Mouse (Mus musculus): Measurements from ENCODE around the gene Rassf5. TPM values are rescaled to one million over a fixed set of nuclear protein-coding genes. Genes with fewer than 3 reads are reported as not detected.

Rassf5 gene
- polyA plus RNA-seq, 1 experiment = not detected

DNA sequence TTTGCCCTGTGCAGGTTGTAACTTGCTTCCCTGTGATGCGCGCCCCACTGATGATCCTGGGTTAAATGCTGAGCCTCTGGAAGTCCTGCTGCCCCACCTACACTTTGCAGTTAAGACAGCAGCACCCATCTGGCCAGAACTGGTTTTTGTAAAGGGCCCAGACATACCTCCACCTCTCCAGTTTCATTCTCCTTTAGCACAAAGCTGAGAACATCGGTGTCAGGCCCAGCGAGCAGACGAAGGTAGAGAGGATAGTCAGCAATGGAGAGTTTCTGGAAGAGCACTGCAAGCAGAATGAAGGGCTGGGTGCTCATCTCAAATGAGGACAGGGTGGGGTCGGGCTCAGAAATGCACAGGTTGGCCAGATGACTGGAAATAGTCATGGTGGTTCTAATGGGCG is 64.7 kb downstream of the Rassf5 start:
- TF ChIP-seq GATA1 (IDR thresholded peaks at IDR 0.05; ENCODE audit: low read length) = no peak

DNA sequence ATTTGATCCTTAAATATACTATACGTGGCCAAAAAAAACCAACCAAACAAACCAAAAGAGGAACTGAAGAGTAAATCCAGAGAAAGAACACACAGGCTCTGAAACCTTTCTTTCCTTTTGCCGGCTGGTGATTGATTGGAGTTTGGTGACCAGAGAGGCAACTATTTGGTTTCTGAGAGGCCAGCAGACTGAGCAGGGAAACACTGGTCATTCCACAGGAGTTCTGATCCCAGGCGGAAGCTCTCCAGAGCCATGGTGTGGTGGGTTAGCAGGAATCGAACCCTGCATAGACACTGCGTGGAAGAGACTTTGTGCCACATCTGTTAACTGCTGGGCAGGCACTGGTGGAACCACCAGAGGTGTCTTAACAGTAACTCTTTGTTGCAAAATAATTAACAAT is 67.0 kb downstream of the Rassf5 start:
- TF ChIP-seq GATA1 (IDR thresholded peaks at IDR 0.05; ENCODE audit: low read length) = no peak

DNA sequence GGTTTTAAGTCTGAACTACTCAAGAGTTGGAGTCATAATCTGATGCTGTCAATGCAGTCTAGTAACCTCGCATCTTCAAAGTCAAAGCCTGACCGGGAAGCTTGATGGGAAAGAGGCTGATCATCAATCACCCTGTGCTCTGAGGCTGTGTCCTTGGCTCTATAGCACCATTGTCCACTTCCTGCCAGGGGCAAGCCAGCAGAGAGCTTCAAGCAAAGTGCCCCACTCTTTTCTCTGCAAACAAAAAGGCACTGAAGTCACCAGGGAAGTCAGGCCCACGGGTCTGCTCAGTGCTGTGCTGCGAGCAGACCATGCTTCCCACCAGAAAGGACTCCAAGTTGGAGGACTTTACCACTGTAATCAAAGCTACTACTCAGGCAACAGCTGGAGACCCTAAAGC is 67.8 kb downstream of the Rassf5 start:
- TF ChIP-seq GATA1 (IDR thresholded peaks at IDR 0.05; ENCODE audit: low read length) = no peak

- no peak for TF ChIP-seq GATA1 (IDR thresholded peaks at IDR 0.05; ENCODE audit: low read length)
Measured at GRCm38 (mm10) chr1:131175819-131176218, 69.2 kb downstream of the Rassf5 start.

DNA sequence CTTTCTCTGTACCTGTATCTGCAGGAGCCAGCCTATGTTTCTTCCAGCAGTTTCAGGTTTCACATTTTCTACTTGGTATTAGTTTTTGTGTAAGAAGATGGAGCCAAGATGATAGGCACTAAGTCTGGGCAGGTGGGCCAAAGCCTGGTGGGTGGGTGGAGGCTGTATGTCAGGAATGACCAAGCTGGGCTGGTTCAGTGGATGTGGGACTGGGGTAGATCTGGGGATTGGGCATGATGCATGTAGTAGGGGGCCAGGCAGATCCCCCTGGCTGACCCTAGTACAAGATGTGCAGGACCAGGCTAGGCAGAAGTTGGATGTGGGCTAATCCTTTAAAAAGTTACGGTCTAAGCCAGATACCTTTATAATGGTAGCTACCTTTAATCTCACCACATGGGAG is 69.9 kb downstream of the Rassf5 start:
- no peak for TF ChIP-seq GATA1 (IDR thresholded peaks at IDR 0.05; ENCODE audit: low read length)

GRCm38 (mm10) chr1:131174299-131174861 is 70.7 kb downstream of the Rassf5 start:
- no peak for TF ChIP-seq GATA1 (IDR thresholded peaks at IDR 0.05; ENCODE audit: low read length)

GRCm38 (mm10) chr1:131173809-131174208 is 71.2 kb downstream of the Rassf5 start:
- no peak for TF ChIP-seq GATA1 (IDR thresholded peaks at IDR 0.05; ENCODE audit: low read length)

DNA sequence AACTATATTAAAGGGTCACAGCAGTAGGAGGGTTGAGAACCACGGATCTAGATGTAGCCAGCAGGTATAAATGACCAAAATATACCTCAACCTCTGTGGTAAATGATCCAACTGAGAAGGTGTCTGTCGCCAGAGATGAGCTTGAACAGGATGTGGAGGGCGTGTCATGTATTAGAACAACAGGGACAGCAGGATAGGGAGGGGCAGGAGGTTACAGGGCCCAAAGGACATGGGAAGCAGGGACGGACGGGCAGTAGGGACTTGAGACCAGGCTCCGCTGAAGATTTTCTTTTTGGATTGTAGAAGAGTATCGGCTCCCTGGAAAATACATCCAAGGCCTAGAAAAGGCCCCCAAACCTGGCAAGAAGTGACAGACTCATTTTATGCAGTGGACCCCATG is 72.1 kb downstream of the Rassf5 start:
- TF ChIP-seq GATA1 (IDR thresholded peaks at IDR 0.05; ENCODE audit: low read length) = no peak

DNA sequence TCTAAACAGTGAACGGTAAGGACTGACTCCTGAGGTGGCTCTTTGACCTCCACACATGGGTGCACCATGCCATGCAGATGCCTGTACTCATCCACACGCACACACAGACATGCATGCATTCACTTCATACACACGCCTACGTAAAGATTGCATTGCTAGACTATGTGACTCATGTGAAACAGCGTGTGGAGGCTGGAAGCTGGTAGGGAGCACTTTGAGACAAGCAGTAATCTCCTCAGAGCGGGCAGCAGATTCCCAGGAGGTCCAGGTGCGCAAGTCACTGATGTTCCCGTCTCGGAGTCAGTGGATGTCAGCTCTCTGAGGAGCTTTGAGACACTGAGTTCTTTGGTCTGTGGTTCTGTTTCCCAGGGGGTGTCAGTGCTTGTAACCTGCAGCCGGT is 77.4 kb downstream of the Rassf5 start:
- no peak for TF ChIP-seq GATA1 (IDR thresholded peaks at IDR 0.05; ENCODE audit: low read length)

DNA sequence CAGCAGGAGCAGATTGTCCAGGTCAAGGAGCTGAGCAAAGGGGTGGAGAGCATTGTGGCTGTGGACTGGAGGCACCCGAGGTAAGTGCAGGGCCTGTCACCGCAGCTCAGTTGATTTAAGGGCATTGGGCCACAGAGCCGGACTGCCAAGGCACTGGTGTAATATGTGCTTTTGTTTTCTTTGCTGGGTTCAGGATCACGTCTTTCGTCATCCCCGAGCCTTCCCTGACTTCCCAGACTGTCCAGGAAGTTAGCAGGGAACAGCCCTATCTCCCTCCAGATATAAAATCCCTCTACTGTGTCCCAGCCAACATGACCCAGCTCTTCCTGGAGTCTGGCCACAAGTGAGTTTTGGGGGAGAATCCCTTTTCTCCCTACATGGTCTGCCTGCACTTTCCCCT is 80.6 kb downstream of the Rassf5 start:
- no peak for TF ChIP-seq GATA1 (IDR thresholded peaks at IDR 0.05; ENCODE audit: low read length)

DNA sequence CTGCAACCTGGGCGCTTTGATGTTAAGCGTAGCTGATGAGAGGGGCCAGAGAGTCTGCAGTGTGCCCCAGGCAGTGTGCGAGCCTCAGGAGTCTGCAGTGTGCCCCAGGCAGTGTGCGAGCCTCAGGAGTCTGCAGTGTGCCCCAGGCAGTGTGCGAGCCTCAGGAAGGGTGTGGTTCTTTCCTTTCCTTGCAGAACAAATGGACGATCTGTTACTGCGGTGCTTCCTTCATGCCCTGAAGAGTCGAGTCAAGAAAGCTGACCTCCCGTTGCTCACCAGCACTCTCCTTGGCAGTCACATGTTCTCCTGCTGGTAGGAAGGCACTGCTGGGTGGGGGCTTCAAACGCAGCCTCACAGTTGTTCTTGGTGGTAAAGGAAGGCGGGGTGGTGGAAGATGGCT is 84.0 kb downstream of the Rassf5 start:
- TF ChIP-seq GATA1 (IDR thresholded peaks at IDR 0.05; ENCODE audit: low read length) = no peak

GRCm38 (mm10) chr1:131155456-131155855 is 89.6 kb downstream of the Rassf5 start:
- no peak for TF ChIP-seq GATA1 (IDR thresholded peaks at IDR 0.05; ENCODE audit: low read length)

GRCm38 (mm10) chr1:131153018-131153629 is 91.9 kb downstream of the Rassf5 start, which contains the start of gene Eif2d:
TSS of gene Eif2d (plus strand) at chr1:131153181.
- no peak for TF ChIP-seq GATA1 (IDR thresholded peaks at IDR 0.05; ENCODE audit: low read length)

DNA sequence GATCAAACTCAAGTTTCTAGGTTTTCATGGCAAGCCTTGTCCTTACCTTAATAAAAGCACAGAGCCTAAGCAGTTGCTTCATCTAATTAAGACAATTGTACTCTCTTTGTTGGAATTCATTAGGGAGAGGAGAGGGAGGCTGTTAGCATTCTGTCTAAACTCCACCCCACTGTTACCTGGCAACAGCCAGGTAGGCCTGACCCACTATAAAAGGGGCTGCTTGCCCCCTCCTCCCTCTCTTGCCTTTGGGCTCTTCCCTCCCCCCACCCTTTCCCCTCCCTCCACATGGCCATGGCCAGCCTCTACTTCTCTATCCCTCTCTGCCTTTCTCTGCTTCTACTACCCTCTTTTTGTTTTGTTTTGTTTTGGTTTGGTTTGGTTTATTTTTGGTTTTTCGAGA is 95.6 kb downstream of the Rassf5 start:
- no peak for TF ChIP-seq GATA1 (IDR thresholded peaks at IDR 0.05; ENCODE audit: low read length)

DNA sequence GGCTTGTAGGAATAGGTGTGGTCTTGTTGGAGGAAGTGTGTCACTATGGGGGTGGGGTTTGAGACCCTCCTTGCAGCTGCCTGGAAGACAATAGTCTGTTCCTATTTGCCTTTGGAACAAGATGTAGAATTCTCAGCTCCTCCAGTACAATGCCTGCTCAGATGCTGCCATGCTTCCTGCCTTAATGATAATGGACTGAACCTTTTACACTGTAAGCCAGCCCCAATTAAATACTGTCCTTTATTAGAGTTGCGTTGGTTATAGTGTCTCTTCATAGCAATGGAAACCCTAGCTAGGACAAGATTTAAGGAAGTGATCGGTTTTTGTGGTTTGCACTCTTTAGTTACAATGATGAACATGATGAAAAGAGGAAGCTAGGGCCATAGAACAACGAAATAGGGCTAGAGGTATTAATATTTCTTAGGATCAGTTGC is 98.9 kb downstream of the Rassf5 start:
- TF ChIP-seq GATA1 (IDR thresholded peaks at IDR 0.05; ENCODE audit: low read length) = no peak

GRCm38 (mm10) chr1:131145222-131145621 is 99.8 kb downstream of the Rassf5 start:
- TF ChIP-seq GATA1 (IDR thresholded peaks at IDR 0.05; ENCODE audit: low read length) = peak; percentile 17

GRCm38 (mm10) chr1:131142472-131142871 is 102.6 kb downstream of the Rassf5 start:
- TF ChIP-seq GATA1 (IDR thresholded peaks at IDR 0.05; ENCODE audit: low read length) = no peak
